ENCODE assay signal across 8 mouse cellular contexts in the genomic region with DNA sequence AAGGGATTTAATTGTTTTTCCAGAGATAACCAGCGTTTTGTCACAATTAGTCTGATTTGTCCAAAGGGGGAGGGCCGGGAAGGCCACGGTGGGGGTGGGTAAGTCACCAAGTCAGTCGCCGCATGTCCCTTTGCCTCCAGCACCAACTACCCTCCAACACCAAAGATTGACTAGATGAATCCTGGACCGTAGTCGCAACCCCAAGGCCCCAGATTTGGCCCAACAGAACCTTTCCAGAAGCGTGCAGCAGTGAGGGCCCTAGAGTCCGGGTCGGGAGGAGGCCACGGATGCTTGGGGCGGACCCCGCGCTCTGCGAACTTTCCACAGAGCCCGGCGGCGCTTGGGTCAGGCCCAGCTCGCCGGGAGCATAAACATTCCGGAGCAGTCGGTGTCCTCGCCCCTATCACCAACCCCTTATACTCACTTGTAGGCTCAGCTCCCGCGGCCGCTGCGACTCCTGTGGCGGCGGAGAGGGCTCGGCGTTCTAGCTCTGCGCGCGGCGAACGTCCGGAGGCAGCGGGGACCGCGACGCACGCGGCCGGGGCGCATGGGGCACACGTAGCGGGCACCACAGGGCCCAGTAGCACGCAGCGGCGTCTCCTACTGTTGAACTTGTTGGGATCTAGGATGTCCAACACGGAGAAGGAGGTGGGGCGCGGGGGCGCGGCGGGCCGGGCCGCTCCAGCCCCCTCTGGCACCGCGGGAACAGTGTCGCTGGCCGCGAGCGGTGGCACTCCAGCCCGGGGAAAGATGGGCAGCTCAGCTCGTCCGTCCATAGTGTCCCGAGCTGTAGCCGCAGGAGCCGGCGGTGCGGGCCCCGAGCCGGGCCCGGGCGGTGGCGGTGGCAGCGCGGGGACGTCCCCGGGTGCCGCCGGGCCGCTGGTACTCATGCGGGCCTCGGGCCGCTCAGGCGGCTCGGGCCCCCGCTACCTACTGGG. TPM values are rescaled to one million over a fixed set of nuclear protein-coding genes. Genes with fewer than 3 reads are reported as not detected.
DNase-seq lines count a peak whose midpoint lies in the region; ATAC-seq and TF ChIP-seq lines count a peak whose summit lies in the region.
"Had no signal": no experiment of that assay in that cellular context is flagged by ENCODE, and none has a peak within 500 bp of the region (broad histone marks: within the 10 kb centered on the region; RNA-seq: fewer than 3 reads in every experiment).

A gene (minus strand): TSS at position 776 of the 938 bp plus-strand sequence.

- H3K4me2 ChIP-seq in forebrain, embryonic 12.5 days = peak within 1 kb of the TSS; percentile 45
- H3K4me2 ChIP-seq in limb, embryonic 14.5 days (replicated peaks; ENCODE audit: low read depth, low read length, severe bottlenecking) = peak within 1 kb of the TSS; percentile 37
- peak within 1 kb of the TSS; percentile 2; the same call in 1 of the 2 replicates for H3K4me2 ChIP-seq in stomach, embryonic 16.5 days (ENCODE audit: low read depth, low read length)

- WGBS in forebrain, embryonic 12.5 days = under 1% methylated on average over 90 of the region's 90 CpGs
- WGBS in limb, embryonic 14.5 days = 1% methylated on average over 41 of the region's 90 CpGs
- WGBS in stomach, embryonic 16.5 days = under 1% methylated on average over 89 of the region's 90 CpGs

- no peak within 1 kb of the TSS for H3K27ac ChIP-seq in forebrain, embryonic 12.5 days
- no peak within 1 kb of the TSS for H3K27ac ChIP-seq in limb, embryonic 14.5 days (replicated peaks; ENCODE audit: low read depth, low read length)
- H3K27ac ChIP-seq in stomach, embryonic 16.5 days (ENCODE audit: low read length) = no peak within 1 kb of the TSS

- no peak for ATAC-seq in forebrain, embryonic 12.5 days (ENCODE audit: low FRiP score)
- ATAC-seq in limb, embryonic 14.5 days (ENCODE audit: low FRiP score, low read depth) = no peak
- ATAC-seq in stomach, embryonic 16.5 days (ENCODE audit: insufficient read depth, low FRiP score) = no peak

- TF ChIP-seq POLR2A in limb, embryonic 14.5 days (IDR thresholded peaks at IDR 0.05; ENCODE audit: borderline replicate concordance, extremely low read depth, insufficient read depth, insufficient read length) = no peak

- peak within 1 kb of the TSS; percentile 25 for H3K4me3 ChIP-seq in forebrain, embryonic 12.5 days (replicated peaks)
- H3K4me3 ChIP-seq in limb, embryonic 14.5 days (replicated peaks; ENCODE audit: low read length) = peak within 1 kb of the TSS; percentile 21
- peak within 1 kb of the TSS; percentile 15 for H3K4me3 ChIP-seq in stomach, embryonic 16.5 days (replicated peaks; ENCODE audit: low read length)

- no peaks in the 10 kb centered on the region for H3K36me3 ChIP-seq in forebrain, embryonic 12.5 days (replicated peaks)
- no peaks in the 10 kb centered on the region for H3K36me3 ChIP-seq in limb, embryonic 14.5 days (ENCODE audit: control insufficient read depth, insufficient read depth, low read length)
- H3K36me3 ChIP-seq in stomach, embryonic 16.5 days (ENCODE audit: control insufficient read depth, insufficient read depth, low read length) = no peaks in the 10 kb centered on the region

- peaks cover 52% of the 10 kb centered on the region for H3K4me1 ChIP-seq in forebrain, embryonic 12.5 days
- peaks cover 15% of the 10 kb centered on the region for H3K4me1 ChIP-seq in limb, embryonic 14.5 days (ENCODE audit: control insufficient read depth, insufficient read depth, low read length)
- peaks cover 14% of the 10 kb centered on the region for H3K4me1 ChIP-seq in stomach, embryonic 16.5 days (ENCODE audit: control insufficient read depth, insufficient read depth, low read length)

- intact Hi-C loops in left cerebral cortex, postnatal 36 days (cut with DNase I) = loop anchor here (10.0 kb wide), 1 partner anchor 1961 kb away; no protein-coding TSS in a partner anchor

- H3K9ac ChIP-seq in forebrain, embryonic 12.5 days = no peak within 1 kb of the TSS
- H3K9ac ChIP-seq in limb, embryonic 14.5 days (ENCODE audit: low read depth, low read length, severe bottlenecking) = no peak within 1 kb of the TSS
- no peak within 1 kb of the TSS for H3K9ac ChIP-seq in stomach, embryonic 16.5 days (ENCODE audit: low read length)

- peaks cover 100% of the 10 kb centered on the region for H3K27me3 ChIP-seq in forebrain, embryonic 12.5 days
- H3K27me3 ChIP-seq in limb, embryonic 14.5 days (ENCODE audit: control insufficient read depth, insufficient read depth, low read length) = peaks cover 96% of the 10 kb centered on the region
- H3K27me3 ChIP-seq in stomach, embryonic 16.5 days (ENCODE audit: control insufficient read depth, insufficient read depth, low read length) = peaks cover 96% of the 10 kb centered on the region

- DNase-seq in right cerebral cortex, postnatal 4 days = peak; percentile 22
- no peak for DNase-seq in right cerebral cortex, postnatal 10 days (ENCODE audit: low spot score in 2 of 2)
- DNase-seq in limb, embryonic 14.5 days (ENCODE audit: low spot score) = no peak
- no peak for DNase-seq in left cerebral cortex, postnatal 36 days (ENCODE audit: low spot score in 2 of 2)
- no peak for DNase-seq in ovary, postnatal 14 days (ENCODE audit: low spot score)

- no peaks in the 10 kb centered on the region for H3K9me3 ChIP-seq in forebrain, embryonic 12.5 days
- no peaks in the 10 kb centered on the region for H3K9me3 ChIP-seq in limb, embryonic 14.5 days (ENCODE audit: control insufficient read depth, low read length)
- no peaks in the 10 kb centered on the region for H3K9me3 ChIP-seq in stomach, embryonic 16.5 days (replicated peaks; ENCODE audit: control insufficient read depth, low read length)

RNA-seq across cellular contexts. Expression of the gene that starts here (rescaled TPM):
- not detected in 2 replicates for polyA plus RNA-seq in forebrain, embryonic 12.5 days (2016; fragmentation: Nextera tagmentation; extraction: Ambion mirVana)
- not detected in 2 replicates for polyA plus RNA-seq in limb, embryonic 14.5 days (2012; rRNA removed)
- not detected in 2 replicates for polyA plus RNA-seq in limb, embryonic 14.5 days (2014; fragmentation: Nextera tagmentation; extraction: Ambion mirVana)
- not detected in 2 replicates for polyA plus RNA-seq in stomach, embryonic 16.5 days (2015; fragmentation: Nextera tagmentation; extraction: Ambion mirVana)
- not detected for total RNA-seq in left cerebral cortex, postnatal 36 days (2021)
- total RNA-seq: left cerebral cortex, adult 18-20 months had no signal
